Mouse (Mus musculus): ENCODE measurements at regions not wholly inside any gene's neighbourhood (a gene's known extent, or its start where the extent isn't known, plus 50 kb on each side); places are given as distances from the start of the nearest gene placed in this dataset.

DNA sequence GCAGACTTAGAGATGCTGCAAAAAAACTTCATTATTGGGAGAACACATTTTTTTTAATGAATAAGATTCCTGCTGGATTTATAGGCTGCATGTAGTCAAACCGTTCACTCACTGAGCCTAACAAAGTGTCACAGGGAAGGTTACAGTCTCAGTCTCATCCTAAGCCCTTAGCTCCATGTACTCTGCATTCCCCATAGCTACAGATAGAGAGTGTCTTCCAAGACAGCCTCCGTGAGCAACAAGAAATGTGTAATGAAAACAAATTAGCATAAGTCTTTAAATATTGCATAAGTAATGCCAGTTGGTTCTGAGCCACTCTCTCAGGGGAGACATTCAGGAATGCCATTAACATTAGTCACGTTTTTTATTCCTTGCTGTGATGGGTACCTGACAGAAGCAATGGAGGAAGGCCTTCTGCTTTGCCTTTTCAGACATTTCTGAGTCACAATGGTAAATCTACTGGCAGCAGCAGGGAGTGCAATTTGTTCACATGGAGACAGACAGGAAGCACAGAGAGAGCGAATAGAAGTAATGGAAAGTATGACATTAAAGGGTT lies 376.7 kb downstream of the Fam84b start:
- DNase-seq (ENCODE audit: extremely low spot score in 1 of 2, low spot score in 2 of 2): no peak
- TF ChIP-seq CTCF (IDR thresholded peaks at IDR 0.05): no peak
- no peak overlapping the region for H3K27ac ChIP-seq
- intact Hi-C loops (cut with DNase I): no loop called here
- H3K4me3 ChIP-seq: no peak overlapping the region

DNA sequence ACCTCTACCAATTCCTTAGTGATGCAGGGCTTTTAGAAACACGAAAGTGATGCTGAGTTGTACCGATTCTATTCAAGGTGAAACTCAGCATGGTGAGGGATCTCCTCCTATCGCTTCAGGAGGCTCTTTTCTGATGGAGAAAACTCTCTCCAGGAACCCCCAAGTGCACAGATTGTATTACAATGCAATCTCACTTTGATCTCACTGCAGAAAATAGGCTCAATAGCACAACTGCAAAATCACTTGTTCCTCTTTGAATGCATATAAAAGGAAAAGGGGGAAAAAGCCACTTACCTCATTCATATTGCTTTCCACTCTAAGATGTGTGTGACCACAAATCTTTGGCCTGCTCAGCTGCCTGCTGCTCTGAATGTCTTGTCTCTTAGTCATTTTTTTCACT lies 378.5 kb downstream of the Fam84b start:
- TF ChIP-seq CTCF (IDR thresholded peaks at IDR 0.05): no peak
- H3K27ac ChIP-seq: no peak overlapping the region
- DNase-seq (ENCODE audit: extremely low spot score in 1 of 2, low spot score in 2 of 2): no peak
- H3K4me3 ChIP-seq: no peak overlapping the region
- intact Hi-C loops (cut with DNase I): no loop called here

- Histone ChIP-seq H3K4me3 (no peak overlapping the region), H3K27ac (no peak overlapping the region)
- DNase-seq (ENCODE audit: extremely low spot score in 1 of 2, low spot score in 2 of 2): no peak
- TF ChIP-seq CTCF (IDR thresholded peaks at IDR 0.05): no peak
- intact Hi-C loops (cut with DNase I): no loop called here
Measured at GRCm38 (mm10) chr15:60431916-60432315, 415.5 kb upstream of the 4933412E24Rik start.

DNA sequence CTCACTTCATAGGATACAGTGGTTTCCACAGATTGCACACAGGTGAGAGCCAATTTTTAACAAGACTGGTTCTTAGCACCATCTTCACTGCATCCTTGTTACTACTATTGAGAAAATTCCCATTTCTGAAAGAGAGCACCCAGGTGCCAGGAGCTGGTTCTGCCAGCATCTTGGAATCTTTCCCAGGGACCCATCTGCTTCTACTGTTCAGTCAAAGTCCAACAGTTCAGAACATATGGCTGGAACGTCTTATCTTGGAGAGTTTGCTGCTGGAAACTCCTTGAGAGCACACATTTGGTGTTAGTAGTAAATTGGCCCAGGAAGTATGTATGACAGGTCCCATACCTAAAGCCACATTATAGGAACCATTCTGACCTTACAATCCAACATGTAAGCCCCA lies 402.7 kb upstream of the 4933412E24Rik start:
- H3K27ac ChIP-seq: no peak overlapping the region
- peak; percentile 12 to 20 for DNase-seq (ENCODE audit: extremely low spot score in 1 of 2, low spot score in 2 of 2)
- TF ChIP-seq CTCF (IDR thresholded peaks at IDR 0.05): no peak
- intact Hi-C loops (cut with DNase I): no loop called here
- no peak overlapping the region for H3K4me3 ChIP-seq

DNA sequence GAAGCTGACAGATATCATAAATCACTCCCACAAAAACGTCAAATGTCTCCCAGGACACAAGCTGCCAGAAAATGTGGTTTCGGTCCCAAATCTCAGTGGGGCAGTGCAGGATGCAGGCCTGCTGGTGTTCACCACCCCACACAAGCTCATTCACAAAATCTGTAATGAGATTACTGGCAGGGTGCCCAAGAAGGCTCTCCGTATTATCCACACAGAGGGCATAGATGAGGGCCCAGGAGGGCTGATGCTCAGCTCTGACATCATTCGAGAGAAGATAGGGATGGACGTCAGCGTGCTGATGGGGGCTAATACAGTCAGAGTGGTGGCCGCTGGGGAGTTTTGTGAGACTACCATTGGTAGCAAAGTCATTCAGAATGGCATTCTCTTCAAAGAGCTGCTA lies 375.9 kb upstream of the 4933412E24Rik start:
- TF ChIP-seq CTCF (IDR thresholded peaks at IDR 0.05): no peak
- DNase-seq (ENCODE audit: extremely low spot score in 1 of 2, low spot score in 2 of 2): no peak
- intact Hi-C loops (cut with DNase I): no loop called here
- H3K4me3 ChIP-seq: no peak overlapping the region
- H3K27ac ChIP-seq: no peak overlapping the region

GRCm38 (mm10) chr15:60390336-60390735 lies 373.9 kb upstream of the 4933412E24Rik start:
- Histone ChIP-seq H3K4me3 (no peak overlapping the region), H3K27ac (no peak overlapping the region)
- intact Hi-C loops (cut with DNase I): no loop called here
- no peak for TF ChIP-seq CTCF (IDR thresholded peaks at IDR 0.05)
- DNase-seq (ENCODE audit: extremely low spot score in 1 of 2, low spot score in 2 of 2): no peak

- intact Hi-C loops (cut with DNase I): no loop called here
- H3K27ac ChIP-seq: no peak overlapping the region
- no peak for TF ChIP-seq CTCF (IDR thresholded peaks at IDR 0.05)
Measured at GRCm38 (mm10) chr15:60387962-60388361, 371.5 kb upstream of the 4933412E24Rik start.

More at GRCm38 (mm10) chr15:60387962-60388361, 371.5 kb upstream of the 4933412E24Rik start:
- H3K4me3 ChIP-seq: no peak overlapping the region
- DNase-seq (ENCODE audit: extremely low spot score in 1 of 2, low spot score in 2 of 2): no peak
